Mouse (Mus musculus) CH12F3 (cell line): Measurements from ENCODE around the gene Mmp8.

Source experiments
- in situ Hi-C: fragments of 300-500 bp; cut with MboI; formaldehyde crosslinking; loops from 2 replicates; pipeline ENCODE4 v1.14.3; 2020; ENCODE audit warnings: low sequenced_read_pairs

Gene Mmp8

DNA sequence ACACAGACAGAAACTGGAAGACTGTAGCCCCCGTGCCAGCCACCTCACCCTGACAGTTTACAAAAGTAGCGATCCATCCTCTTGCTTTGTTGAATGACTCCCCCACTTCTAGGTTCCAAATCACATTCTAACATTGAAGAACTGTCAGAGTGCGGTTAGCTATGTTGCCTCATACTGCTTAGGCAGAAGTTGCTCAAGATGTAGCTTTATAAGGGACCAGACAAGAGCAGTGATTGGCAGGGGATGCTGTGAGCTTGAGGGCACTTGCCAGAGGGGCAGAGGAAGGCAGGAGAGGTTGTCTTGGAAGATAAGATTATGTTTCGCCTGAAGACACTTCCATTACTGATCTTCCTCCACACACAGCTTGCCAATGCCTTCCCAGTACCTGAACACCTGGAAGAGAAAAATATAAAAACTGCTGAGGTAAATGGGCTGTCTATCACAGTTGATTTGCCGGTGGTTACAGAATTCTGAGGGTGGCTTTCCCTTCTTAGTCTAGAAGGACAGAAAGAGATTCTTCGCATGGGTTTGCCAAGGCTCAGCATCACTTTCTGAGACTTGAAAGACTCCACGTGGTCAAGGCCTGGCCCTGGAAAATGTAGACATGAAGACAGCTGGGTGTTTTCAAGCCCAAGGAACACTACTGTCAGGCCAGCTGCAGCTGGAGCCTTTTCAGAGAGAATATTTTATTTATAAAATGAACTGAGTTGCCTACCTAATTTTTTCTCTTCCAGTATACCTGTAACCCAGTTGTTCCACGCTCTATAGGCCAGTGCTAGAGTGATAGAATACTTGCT, at the start of gene Mmp8:
Mmp8 (plus strand) TSS at position 236 of the 797 bp plus-strand sequence.
- in situ Hi-C loops, result no loop called here

DNA sequence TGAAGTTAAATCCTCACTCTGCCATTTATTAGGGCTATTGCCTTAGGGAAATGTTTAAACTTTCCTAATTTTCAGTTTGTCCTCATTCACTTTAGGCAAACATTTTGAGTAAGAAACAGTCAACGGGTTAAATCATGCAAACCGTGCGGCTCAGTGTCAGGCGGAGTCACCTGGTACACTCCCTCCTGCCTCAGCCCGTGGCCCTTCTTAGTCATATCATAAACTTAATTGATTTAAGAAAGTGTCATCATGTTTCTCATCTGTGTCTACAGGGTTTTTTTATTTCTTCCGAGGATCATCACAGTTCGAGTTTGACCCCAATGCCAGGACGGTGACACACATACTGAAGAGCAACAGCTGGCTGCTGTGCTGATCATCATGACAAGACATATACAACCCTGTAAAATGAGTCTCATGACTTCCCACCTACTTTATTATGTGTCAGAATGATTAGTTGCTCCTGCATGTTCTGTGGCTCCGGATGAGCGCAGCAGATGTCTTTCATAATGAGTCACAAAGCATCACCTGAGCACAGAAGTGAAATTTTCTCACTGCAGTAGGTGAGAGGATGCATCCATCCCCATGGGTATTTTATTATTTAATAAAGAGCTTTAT, 48.5 kb upstream of the Mmp8 start:
- in situ Hi-C loops, result no loop called here

DNA sequence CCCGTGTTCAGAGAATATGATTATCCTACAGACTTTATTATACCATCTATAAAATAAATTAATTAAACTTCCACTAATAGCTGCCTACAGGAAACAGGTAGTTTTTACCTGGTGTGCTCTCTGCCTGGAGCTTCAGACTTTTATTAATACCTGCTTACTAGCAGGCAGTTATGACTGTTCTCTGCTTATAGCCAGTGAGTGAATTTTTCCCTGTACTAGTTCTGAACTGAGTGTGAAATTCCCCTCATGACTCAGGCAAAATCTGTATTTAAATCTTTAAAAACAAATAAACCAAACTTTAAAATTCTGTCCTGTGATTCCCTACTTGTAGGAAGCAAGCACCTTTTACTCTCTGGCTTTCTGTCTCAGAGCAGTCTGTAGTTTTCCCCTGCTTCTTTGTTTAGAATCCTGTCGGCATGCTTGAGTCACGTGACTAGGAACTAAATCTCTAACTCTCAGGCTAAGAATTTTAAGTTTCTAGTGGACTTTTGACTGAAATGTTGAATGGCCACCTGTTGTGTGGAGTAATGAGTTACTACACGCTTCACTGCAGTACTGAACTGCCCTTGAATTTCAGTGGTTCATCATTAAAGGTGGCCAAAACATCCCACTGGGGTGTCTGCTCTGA, 40.2 kb upstream of the Mmp8 start:
- in situ Hi-C loops, result no loop called here

DNA sequence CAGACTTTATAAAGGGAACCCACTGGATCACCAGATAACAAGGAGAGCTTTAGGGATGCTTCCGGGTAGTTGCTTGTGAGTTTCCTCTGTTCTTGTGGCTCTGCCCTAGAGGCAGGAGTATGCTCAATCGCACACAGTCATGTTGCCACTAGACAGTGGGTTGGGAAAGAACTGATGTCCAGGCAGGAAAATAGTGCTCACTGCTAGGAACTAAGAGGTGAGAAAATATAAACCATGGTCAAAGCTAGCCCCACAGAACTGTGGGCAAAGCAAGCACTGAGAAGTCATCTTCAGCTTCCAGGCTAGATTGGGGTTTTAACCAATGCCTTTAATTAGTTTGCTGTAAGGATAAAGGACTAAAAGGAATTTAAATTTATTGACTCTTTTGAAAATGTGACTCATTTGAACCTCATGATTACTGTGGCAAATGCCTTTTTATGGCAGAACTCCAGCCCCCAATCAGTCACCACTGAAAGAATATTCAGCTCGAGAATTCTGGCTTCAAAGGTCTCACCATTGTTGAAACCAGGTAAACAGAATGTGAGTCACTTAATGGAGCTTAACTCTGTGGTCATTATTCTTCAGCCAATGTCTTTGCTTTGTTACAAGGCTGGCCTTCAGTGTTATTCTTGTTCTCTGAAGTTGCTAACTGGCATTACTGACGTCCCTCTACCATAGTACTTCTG, 31.9 kb upstream of the Mmp8 start:
- in situ Hi-C loops, result no loop called here

DNA sequence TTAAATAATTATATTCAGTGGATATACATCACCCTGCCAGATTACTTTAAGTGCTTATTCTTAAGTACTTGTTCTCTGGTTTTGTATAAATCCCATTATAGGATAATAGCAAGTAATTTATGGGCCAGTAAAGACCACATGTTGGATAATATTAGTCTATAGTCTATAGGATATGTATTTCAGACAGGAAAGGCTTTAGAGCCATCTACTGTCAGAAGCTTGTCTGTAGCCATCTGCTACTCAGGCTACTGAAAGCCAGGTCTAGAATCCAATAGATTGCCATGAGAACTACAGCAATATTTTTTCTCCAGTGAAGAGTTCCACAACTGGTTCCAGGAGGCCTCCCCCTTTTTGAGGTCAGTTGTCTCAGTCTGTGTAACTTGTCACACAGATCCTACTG, 15.5 kb upstream of the Mmp8 start:
- in situ Hi-C loops, result no loop called here

DNA sequence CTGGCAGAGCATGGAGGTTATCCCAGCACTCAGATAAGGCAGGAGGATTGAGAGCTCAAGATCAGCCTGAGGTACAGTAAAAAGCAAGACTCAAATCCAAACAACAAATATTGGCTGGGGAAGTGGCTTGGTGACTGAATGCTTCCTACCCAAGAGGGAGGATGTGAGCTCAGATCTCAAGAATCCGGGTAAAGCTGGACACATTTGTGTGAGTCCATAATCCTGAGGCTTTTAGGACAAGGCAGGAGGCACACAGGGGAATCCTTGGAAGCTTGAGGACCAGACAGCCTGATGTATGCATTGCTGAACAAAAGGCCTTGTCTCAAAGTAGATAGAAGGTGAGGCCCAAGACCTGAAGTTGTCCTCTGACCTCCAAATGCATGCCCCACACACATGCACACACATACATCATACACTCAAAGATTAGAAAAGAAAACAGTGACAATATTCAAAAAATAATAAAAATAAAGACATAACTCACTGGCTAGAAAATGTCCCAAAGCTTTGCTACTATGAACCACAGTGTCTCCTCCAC, 13.3 kb upstream of the Mmp8 start:
- in situ Hi-C loops, result no loop called here

DNA sequence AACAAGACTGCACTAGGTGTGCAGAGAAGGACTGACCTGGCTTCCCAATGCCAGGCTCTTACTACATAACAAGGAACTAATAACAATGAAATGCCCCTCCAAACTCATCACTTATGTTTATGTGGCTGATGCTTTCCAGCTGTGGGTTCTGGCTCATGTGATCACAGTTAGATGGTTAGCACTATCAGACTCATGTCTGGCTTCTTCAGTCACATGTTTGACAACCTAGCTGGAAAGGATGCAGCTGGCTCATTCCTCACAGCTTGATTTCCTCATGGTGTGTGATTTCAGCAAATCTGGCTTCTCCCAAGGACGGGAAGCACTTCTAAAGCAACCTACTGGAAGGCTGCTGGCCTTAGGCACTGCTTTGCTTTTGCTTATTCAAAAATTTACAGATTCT, 12.8 kb upstream of the Mmp8 start:
- in situ Hi-C loops, result no loop called here

DNA sequence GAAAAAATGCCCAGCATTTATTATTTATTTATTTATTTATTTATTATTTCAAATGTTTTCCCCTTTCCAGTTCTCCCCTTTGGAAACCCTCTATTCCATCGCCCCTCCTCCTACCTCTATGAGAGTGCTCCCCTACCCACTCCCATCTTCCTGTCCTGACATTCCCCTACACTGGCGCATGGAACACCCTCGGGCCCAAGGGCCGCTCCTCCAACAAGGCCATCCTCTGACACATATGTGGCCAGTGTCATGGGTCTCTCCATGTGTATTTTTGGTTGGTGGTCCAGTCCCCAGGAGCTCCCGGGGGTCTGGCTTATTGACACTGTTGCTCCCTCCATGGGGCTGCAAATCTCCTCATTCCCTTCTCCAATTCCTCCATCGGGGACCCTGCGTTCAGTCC, 12.3 kb upstream of the Mmp8 start:
- in situ Hi-C loops, result no loop called here

DNA sequence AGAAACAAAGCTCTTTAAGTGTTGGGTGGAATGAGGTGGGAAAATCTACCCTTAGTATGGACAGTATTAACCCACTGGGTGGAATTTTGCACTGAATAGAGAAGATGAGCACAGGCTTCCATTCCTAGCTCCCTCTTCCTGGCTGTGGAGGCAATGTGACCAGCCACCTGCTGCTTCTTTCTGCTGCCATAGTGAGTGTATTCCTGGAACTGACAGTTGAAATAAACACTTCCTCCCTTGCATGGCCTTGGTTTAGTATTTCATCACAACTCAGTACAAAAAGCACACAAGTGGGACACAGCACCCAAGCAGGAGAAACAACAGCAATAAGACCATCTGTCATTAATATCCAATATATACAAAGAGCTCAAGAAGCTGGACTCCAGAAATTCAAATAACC, 6.3 kb upstream of the Mmp8 start:
- in situ Hi-C loops, result no loop called here

DNA sequence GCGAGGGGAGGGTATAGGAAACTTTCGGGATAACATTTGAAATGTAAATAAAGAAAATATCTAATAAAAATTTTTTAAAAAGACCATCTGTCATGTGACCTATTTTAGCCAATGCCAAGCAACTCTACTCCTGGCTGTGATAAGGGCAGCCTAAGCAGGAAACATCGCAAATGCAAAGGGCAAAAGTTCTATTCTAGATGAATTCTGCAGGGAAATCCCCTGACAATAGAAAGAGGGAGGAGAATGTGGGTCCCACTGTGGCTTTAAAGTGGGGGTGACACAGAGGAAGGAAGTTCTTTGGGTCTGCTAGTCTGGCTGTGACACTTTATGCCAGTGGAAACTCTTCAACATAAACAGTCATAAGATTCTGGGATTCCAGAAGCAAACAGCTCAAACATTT, 4.7 kb upstream of the Mmp8 start:
- in situ Hi-C loops, result no loop called here

DNA sequence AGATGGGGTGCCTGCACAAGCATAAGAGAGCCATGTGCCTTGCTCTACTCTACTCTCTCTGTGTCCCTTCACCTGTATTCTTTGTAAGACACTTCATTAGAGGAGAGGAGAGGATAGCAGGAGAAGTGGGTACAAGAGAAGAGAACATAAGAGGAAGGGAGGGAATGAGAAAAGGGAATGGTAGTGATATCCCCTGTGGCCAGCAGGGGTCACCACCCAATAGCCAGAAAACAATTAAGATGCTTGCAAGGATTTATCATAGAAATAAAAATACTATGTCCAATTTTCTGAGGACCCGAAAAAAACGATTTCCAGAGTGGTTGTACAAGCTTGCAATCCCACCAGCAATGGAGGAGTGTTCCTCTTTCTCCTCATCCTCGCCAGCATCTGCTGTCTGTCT, 3.9 kb upstream of the Mmp8 start:
- in situ Hi-C loops, result no loop called here

DNA sequence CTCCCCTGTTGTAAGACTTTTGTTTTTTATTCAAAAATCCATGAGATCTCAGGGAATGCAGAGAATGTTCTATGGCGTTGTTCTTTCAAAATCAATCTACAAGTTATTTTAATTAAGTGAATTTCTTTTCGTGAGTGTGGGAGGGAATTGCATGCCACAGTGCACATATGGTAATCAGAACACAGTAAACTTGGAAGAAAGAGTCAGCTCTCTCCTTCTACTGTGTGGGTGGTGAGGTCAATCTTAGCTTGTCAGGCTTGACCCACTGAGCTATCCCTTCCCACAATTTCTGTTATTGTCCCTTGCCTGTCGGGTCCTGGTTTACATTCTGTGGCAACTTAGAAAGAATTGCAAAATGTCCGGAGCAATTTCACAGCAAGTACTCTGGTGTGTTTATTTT, 1.8 kb downstream of the Mmp8 start:
- in situ Hi-C loops, result no loop called here

DNA sequence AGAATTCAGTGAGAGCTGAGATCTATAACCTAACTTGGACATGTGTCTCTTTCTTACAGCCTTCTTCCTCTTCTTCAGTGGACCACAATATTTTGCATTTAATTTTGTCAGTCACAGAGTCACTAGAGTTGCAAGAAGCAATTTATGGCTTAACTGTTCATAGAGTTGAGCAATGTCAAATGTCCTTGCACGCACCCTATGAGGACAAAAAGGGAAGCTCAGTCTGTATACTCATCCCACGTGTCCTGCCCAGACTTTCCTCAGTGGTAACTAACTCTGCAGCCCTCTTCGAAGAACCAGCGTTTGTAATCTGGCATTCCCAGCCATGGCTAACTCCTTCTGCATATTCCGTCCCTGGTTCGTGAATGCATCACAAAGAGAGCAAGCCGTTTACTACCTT, 9.1 kb downstream of the Mmp8 start:
- in situ Hi-C loops, result no loop called here

DNA sequence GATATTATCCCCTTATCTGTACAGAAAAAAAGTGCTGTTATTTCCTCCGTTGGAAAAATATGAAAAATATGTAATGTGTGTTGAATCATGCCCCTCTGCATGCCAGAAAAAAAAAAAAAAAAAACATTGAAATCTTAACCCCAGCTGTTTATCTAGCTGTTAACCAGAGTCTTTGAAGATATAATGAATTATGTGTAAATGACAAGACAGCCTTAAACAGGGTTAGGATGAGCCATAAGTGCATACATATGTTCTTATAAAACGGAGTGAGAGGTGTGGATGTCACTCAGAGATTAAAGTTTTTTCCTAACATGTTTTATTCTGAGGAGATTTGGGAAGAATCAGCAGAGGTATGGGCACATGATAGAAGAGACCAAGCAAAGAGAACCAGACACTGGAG, 9.7 kb downstream of the Mmp8 start:
- in situ Hi-C loops, result no loop called here

DNA sequence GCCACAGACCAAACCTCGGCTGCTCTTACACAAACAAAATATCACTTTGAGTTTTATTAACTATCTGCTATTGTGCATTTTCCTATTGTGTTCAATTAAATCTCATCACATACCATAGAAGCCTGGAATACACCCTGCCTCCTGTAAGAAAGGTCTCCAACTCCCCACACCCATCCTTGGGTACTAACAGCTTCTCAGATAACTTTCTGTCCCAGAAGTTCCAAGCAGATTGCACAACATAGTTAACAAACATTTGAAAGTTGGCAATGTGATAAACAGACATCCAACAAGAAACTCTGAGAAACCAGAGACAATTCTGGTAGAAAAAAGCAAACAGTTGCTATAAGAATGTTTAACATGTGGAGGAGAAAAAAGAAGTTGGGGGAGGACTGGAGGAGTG, 12.2 kb downstream of the Mmp8 start:
- in situ Hi-C loops, result no loop called here

DNA sequence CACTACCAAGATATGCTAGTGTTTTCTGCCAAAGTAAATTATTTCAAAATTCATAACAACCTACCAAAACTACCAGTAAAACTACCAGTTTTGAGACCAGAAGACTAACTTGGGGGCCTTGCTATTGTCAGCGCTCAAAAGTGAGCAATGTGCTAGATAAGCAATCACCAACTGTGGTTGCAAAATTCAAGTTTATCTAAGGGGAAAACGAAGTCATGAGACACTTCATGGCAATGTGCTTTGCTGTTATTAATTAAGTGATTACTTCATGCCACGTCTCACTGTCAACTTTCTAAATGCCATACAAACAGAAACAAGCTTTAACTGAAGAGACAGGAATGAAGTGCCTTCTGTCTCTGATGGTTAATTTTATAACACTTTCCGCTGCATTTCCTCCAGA, 12.9 kb downstream of the Mmp8 start, which contains the start of gene Mmp27:
Mmp27 (plus strand) TSS at position 235 of the 400 bp plus-strand sequence.
- in situ Hi-C loops, result no loop called here

DNA sequence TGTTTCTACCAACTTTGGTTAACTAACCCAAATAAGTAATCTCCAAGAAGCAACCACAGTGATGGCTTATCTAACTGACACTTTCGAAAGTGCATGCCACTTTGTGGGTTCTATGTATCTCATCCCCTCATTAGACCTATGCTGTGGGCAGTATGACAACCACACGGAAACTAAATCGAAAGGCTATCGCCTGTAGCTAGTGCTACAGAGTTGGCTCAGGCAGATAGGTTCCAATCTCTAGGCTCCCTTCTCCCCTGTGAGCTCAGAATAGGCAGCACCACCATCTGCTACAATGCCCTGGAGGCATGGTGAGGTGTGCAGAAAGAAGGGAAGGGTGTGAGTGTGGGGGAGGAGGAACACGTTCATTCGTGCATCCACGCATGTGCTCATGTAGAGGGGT, 13.9 kb downstream of the Mmp8 start:
- in situ Hi-C loops, result no loop called here

DNA sequence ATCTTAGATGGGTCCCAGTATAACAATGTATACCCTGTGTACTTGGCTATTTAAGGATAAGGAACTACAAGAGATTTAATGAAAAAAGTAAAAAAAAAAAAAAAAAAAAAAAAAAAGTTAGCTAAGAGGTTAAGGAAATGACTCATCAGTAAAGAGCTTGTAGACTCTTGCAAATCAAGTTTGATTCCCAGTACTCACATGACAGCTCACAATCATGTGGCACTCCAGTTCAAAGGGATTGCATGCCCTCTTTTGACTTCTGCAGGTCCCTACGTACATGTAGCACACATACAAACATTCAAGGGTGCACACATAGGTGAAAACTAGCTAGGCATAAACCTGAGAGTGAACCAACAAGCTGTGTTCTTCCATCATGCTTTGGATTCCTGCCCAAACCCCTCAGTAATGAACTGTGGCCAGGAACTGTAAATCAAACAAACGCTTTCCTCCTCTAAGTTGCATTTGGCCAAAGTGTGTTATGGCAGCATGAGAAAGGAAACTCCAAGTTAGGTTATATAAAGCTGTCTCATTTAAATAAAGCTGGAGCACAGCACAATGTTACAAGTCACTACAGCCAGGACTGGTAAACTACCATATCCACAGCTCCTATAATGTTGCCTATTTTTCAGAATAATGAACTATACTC, 14.5 kb downstream of the Mmp8 start:
- in situ Hi-C loops, result no loop called here

DNA sequence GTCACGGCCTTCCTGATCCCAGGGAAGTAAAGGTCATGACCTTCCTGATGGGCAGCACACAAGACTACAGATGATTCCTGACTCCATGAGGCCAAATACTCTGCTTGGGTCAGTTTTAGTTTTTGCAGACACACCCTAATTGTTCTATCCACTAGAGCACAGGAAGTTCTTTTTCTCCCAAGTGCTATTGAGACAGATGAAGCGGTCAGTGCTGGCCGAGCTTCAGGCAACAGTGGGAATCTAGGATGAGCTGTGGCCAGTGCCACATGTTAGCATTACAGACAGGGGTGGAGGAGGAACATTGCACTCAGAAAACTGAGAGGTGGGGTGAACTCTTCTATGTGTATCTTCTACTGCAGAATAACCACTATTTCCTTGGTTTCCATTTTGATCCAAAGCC, 17.3 kb downstream of the Mmp8 start:
- in situ Hi-C loops, result no loop called here

DNA sequence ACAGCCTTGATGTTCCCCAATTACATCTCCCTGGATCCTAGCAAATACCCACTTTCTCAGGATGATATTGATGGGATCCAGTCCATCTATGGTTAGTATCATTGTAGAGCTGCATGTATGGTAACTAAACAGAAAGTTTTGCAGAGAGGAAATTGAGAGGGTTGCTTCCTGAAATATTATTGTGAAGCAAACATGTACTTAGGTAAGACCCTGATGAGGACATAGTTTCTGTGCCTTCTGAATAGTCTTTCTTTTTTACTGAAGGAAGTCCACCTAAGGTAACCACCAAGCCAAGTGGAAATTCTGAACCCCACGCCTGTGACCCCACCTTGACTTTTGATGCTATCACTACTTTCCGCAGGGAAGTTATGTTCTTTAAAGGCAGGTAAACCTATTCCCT, 19.1 kb downstream of the Mmp8 start:
- in situ Hi-C loops, result no loop called here

DNA sequence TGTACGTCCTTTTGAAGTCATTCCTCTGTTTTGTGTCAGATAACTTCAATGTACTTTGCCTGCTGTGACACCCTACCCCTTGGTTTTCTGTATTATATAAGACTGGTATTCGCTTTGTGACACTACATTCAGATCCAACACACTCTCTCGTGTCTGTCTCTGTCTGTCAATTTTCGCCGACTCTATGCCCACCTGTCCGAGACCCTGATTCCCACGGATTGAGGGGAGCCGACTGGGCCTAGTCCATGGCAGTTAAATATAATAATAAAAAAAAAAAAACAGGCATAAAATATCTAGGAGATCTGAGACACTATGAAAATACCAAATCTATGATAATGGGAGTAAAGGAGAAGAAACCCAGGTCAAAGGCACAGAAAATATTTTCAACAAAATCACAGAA, 31.8 kb downstream of the Mmp8 start:
- in situ Hi-C loops, result no loop called here
